Mouse (Mus musculus) ovary, adult 18-20 months (tissue): Measurements from ENCODE around the gene Gm20741.

Experiments used
- DNase-seq: peaks from one replicate; pipeline ENCODE4 v3.0.0; 2022; ENCODE audit warnings: low spot score, mixed read lengths

Gm20741 gene

DNA sequence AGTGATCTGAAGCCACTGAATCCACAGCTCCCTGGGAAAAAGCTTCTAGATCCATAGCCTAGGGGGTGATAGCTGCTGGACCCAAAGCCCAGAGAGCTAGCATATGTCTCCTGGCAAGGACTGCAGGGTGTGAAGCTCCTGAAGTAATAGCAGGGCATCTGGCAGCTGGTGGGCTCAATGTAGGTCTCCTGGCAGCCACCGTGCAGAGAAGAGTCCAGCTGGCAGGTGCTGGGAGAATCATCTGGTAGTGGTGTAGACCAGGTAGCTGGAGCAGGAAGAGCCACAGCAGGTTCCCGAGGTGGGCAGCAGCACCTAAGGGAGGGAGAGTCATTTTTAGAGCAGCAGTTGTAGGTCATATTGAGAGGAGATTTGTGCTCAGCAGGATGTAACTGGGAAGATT lies at the start of gene Gm20741:
TSS of gene Gm20741 (minus strand) at position 394 of the 400 bp plus-strand sequence.
- DNase-seq: no peak

DNA sequence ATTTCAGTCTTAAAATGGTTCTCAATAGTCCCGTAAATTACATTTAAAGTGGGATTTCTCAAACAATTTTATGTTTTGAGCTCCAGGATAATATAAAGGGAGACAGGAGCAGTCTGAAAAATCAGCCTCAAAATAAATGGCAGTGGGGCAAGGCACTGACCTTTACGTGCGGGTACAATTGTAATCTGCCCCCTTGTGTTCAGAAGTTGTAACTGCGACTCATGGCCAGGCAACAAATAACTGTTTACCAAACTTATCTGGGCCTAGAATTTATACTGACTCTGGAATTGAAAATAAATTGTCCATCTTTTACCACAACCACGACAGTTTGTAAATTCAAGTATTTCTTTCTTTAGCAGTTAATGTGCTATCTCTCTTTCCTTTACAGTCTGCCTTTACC lies 39.4 kb upstream of the Gm20741 start:
- DNase-seq: no peak

DNA sequence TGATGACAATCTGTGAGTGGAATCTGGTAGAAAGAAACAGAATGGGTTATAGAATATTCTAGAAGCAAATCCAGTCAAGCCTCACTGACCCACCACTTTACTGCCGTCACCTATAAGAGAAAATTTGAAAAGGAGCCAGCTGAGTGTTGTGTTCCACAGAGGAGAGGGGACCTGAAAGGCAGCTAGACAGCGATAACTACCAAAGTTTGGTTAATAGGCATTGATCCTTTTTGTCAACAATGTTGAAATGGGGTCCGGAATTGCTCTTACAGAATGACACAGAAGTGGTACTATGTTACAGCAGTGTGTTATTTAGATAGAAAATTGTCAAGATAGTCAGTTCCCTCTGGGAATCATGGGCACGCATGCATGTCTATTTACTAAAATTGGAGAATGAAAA lies 36.5 kb upstream of the Gm20741 start:
- DNase-seq: no peak

DNA sequence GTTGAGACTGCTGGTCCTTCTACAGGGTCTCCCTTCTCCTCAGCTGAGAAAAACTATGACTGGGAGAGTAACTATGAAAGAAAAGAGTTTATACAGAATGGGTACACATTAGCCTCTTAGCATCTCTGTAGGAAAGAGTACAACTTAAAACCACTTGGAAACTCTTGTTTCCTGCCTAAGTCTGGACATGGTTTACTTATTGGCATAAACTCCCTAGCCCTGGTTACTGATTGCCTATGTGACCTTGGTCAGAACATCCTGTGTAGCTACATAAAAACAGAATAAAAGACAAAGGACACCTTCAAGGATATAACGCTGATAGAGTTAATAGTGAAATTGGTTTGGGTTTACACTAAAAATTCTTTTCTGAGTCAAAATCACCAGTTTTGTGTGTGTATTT lies 35.3 kb upstream of the Gm20741 start:
- no peak for DNase-seq

DNA sequence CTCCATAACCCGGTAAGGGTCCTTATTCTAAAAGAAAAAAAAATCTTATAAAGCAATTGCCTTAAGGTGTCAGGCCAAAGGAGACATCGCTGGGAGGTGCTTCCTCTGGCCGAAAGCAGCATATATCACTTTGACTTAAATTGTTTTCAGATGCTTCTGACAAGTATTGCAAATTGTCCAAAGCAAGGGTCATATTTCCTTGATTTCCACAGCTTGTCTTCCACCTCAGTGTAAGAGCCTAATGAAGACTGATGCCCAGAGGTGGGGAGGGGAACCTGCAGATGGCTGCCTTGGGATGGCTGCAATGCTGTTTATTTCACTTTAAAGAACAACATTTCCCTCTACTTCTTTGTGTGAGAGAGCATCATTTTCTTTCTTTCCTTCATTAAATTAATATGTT lies 15.0 kb upstream of the Gm20741 start:
- DNase-seq: no peak

DNA sequence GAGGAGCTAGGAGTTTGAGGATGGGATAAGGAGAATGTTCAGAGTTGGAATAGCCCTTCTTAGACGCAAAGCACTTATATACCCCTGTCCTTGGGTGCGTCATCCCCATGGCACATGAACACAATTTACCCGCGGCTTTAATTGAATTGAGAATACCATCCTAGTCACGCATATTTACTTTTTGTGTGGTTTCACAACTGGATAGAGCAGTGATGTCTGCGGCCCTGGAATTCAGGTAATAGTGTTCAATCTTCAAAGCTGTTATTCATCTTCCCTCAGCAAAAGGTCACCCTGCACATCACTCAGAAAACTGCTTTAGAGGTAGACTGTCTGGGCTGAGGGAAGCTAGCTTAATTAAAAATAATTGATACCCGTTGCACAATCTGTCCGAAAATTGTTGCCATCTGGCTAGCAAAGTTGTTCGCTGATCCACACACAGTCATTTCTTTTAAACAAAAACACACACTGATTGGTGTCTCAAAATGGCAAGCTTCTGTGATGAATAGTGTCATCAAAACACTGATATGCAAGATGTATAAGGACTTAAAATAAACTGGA lies 14.2 kb upstream of the Gm20741 start, which contains the start of gene Krtap14:
TSS of gene Krtap14 (minus strand) at position 51 of the 558 bp plus-strand sequence.
- DNase-seq: no peak

DNA sequence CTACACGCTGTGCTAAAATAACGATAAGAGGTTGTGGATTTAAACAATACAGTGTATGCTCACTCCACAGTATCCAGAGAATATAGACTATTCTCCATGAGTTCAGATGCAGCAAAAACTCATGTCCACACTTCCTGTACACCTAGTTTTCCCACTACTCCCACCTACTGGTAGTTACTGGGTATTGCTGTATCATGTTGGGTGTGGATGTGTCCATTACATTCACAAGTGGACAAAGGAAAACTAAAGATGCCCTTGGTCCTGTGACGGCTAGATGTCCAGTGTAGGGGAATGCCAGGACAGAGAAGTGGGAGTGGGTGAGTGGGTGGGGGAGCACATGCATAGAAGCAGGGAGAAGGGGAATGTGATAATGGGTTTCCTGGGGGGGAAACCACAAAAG lies 11.7 kb upstream of the Gm20741 start:
- no peak for DNase-seq

DNA sequence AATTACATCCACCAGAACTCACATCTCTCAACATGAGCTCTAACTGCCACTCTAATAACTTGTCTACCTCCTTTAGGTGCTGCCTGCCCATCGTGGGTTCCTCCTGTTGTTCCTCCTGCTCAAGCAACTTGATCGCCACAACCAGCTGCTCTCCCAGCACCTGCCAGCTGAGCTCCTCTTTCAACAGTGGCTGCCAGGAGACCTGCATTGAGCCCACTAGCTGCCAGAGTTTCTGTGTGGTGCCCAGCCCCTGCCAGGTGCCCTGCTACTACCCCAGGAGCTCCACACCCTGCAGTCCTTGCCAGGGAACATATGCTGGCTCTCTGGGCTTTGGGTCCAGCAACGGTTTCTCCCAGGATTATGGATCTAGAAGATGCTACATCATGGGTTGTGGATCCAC lies 8.0 kb upstream of the Gm20741 start, which contains the start of gene Krtap15:
TSS of gene Krtap15 (plus strand) at position 150 of the 400 bp plus-strand sequence.
- DNase-seq: no peak

DNA sequence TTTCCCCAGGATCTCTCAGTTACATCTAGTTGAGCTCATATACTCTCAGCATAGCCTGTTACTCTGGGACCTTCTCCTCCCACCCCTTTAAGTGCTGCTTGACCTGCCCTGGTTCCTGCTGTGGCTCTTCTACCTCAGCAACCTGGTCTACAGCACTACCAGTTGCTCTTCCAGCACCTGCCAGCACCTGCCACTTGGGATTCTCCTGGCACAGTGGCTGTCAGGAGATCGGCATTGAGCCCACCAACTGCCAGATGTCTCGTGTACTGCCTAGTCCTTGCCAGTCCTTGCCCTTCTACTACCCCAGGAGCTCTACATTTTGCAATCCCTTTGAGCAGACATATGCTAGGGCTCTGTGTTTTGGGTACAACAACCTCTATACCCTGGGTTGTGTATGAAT lies 25.2 kb downstream of the Gm20741 start:
- no peak for DNase-seq

DNA sequence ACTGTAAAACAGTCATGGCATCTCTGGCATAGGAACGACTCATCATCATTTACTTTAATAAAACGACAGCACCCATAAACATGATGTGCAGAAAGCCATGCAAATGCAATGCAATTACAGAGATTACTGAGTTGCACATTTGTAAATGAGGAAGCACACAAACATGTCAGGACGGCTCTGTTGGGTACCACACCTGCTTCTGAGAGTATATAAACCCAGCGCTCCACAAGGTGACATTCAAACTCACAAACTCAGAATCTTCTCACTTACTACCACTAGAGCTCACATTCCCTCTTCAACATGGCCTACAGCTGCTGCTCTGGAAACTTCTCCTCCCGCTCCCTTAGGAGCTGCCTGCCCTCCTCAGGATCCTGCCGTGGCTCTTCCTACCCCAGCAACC lies 34.4 kb downstream of the Gm20741 start, which contains the start of gene Gm5965:
TSS of gene Gm5965 (plus strand) at position 301 of the 400 bp plus-strand sequence.
- DNase-seq: no peak

DNA sequence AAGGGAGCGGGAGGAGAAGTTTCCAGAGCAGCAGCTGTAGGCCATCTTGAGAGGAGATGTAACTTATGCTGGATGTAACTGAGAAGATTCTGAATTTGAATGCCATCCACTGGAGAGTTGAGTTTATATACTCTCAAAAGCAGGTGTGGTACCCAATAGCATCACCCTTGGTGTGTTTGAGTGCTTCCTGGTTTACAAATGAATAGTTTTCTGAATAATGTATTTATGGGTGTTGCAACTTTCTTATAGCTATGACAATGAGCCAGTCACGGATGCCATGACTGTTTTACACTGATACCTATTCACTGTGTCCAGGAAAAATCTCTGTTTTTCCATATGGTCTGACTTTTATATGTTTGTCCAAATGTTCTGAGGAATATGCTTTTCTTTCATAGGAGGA lies 37.9 kb downstream of the Gm20741 start, which contains the start of gene 2310057N15Rik:
TSS of gene 2310057N15Rik (minus strand) at position 101 of the 400 bp plus-strand sequence.
- DNase-seq: no peak
